Mouse (Mus musculus): ENCODE results near the gene Casq1. TPM values are rescaled to one million over a fixed set of nuclear protein-coding genes. Genes with fewer than 3 reads are reported as not detected.

Gene Casq1
- polyA plus RNA-seq, 1 experiment from 2014 or later = 5.0 TPM

GRCm38 (mm10) chr1:172220414-172220813, 746 bp upstream of the Casq1 start:
- H3K27me3 ChIP-seq (ENCODE audit: insufficient read depth, low read length) = no peaks in the 10 kb centered on the region
- DNase-seq = peak; percentile 92
- no peaks in the 10 kb centered on the region for H3K36me3 ChIP-seq (ENCODE audit: insufficient read depth)
- 0 out of 2 replicates have a peak overlapping the region, but pooled peaks have one; percentile 29 for H3K4me2 ChIP-seq
- TF ChIP-seq CTCF (IDR thresholded peaks at IDR 0.05; ENCODE audit: low read depth) = no peak
- H3K4me1 ChIP-seq (ENCODE audit: insufficient read depth) = peaks cover 29% of the 10 kb centered on the region
- ATAC-seq (ENCODE audit: insufficient read depth) = peak; percentile 57
- no peak overlapping the region for H3K4me3 ChIP-seq (ENCODE audit: low read depth, low read length)
- H3K9ac ChIP-seq = no peak overlapping the region
- WGBS = 29% methylated on average over 10 of the region's 10 CpGs
- H3K27ac ChIP-seq (ENCODE audit: low read depth) = peak overlapping the region; percentile 83
- no peaks in the 10 kb centered on the region for H3K9me3 ChIP-seq (ENCODE audit: low read depth, low read length)

GRCm38 (mm10) chr1:172218164-172218910, 1.3 kb downstream of the Casq1 start:
- no peak overlapping the region for H3K4me3 ChIP-seq (ENCODE audit: low read depth, low read length)
- H3K27me3 ChIP-seq (ENCODE audit: insufficient read depth, low read length) = no peaks in the 10 kb centered on the region
- 55% methylated on average over 15 of the region's 15 CpGs for WGBS

GRCm38 (mm10) chr1:172217148-172217547, 2.5 kb downstream of the Casq1 start:
- no peaks in the 10 kb centered on the region for H3K9me3 ChIP-seq (ENCODE audit: low read depth, low read length)
- DNase-seq (peak; percentile 95), ATAC-seq (ENCODE audit: insufficient read depth) (peak; percentile 59)
- H3K36me3 ChIP-seq (ENCODE audit: insufficient read depth) = no peaks in the 10 kb centered on the region
- H3K9ac ChIP-seq = peak overlapping the region; percentile 54
- peaks cover 28% of the 10 kb centered on the region for H3K4me1 ChIP-seq (ENCODE audit: insufficient read depth)
- no peaks in the 10 kb centered on the region for H3K27me3 ChIP-seq (ENCODE audit: insufficient read depth, low read length)
- whole genome bisulfite sequencing = 0% methylated on average over 5 of the region's 5 CpGs
- H3K27ac ChIP-seq (ENCODE audit: low read depth) = peak overlapping the region; percentile 89
- TF ChIP-seq CTCF (IDR thresholded peaks at IDR 0.05; ENCODE audit: low read depth) = peak; percentile 98
- peak overlapping the region; percentile 55 for H3K4me2 ChIP-seq
- peak overlapping the region; percentile 17; the same call in 1 of the 2 replicates for H3K4me3 ChIP-seq (ENCODE audit: low read depth, low read length)

More at GRCm38 (mm10) chr1:172218164-172218910, 1.3 kb downstream of the Casq1 start:
- peaks cover 29% of the 10 kb centered on the region for H3K4me1 ChIP-seq (ENCODE audit: insufficient read depth)
- DNase-seq (no peak), ATAC-seq (ENCODE audit: insufficient read depth) (no peak)
- no peak overlapping the region for H3K4me2 ChIP-seq
- H3K27ac ChIP-seq (ENCODE audit: low read depth) = no peak overlapping the region; the same call in 1 of the 2 replicates
- no peak for TF ChIP-seq CTCF (IDR thresholded peaks at IDR 0.05; ENCODE audit: low read depth)
- H3K9me3 ChIP-seq (ENCODE audit: low read depth, low read length) = no peaks in the 10 kb centered on the region
- H3K36me3 ChIP-seq (ENCODE audit: insufficient read depth) = no peaks in the 10 kb centered on the region
- H3K9ac ChIP-seq = no peak overlapping the region

- WGBS = 43% methylated on average over 3 of the region's 3 CpGs
- H3K9me3 ChIP-seq (ENCODE audit: low read depth, low read length) = no peaks in the 10 kb centered on the region
- DNase-seq (peak; percentile 64), ATAC-seq (ENCODE audit: insufficient read depth) (no peak)
- no peak overlapping the region for H3K4me2 ChIP-seq
- no peak for TF ChIP-seq CTCF (IDR thresholded peaks at IDR 0.05; ENCODE audit: low read depth)
- no peaks in the 10 kb centered on the region for H3K36me3 ChIP-seq (ENCODE audit: insufficient read depth)
- H3K9ac ChIP-seq = no peak overlapping the region
- no peak overlapping the region for H3K27ac ChIP-seq (ENCODE audit: low read depth)
- H3K27me3 ChIP-seq (ENCODE audit: insufficient read depth, low read length) = no peaks in the 10 kb centered on the region
- peaks cover 10% of the 10 kb centered on the region for H3K4me1 ChIP-seq (ENCODE audit: insufficient read depth)
- H3K4me3 ChIP-seq (ENCODE audit: low read depth, low read length) = no peak overlapping the region
Measured at GRCm38 (mm10) chr1:172214748-172215147, 4.9 kb downstream of the Casq1 start.

GRCm38 (mm10) chr1:172213771-172214170, 5.9 kb downstream of the Casq1 start:
- H3K9me3 ChIP-seq (ENCODE audit: low read depth, low read length) = no peaks in the 10 kb centered on the region
- no peak overlapping the region for H3K4me2 ChIP-seq
- 58% methylated on average over 4 of the region's 4 CpGs for WGBS
- no peaks in the 10 kb centered on the region for H3K36me3 ChIP-seq (ENCODE audit: insufficient read depth)
- no peak for TF ChIP-seq CTCF (IDR thresholded peaks at IDR 0.05; ENCODE audit: low read depth)
- ATAC-seq (ENCODE audit: insufficient read depth) = no peak
- no peak overlapping the region for H3K4me3 ChIP-seq (ENCODE audit: low read depth, low read length)
- no peak overlapping the region for H3K27ac ChIP-seq (ENCODE audit: low read depth)
- no peak overlapping the region for H3K9ac ChIP-seq
- H3K4me1 ChIP-seq (ENCODE audit: insufficient read depth) = peaks cover 5% of the 10 kb centered on the region
- DNase-seq = no peak
- no peaks in the 10 kb centered on the region for H3K27me3 ChIP-seq (ENCODE audit: insufficient read depth, low read length)

- 42% methylated on average over 5 of the region's 5 CpGs for WGBS
- Histone ChIP-seq H3K4me3 (ENCODE audit: low read depth, low read length) (no peak overlapping the region), H3K9me3 (ENCODE audit: low read depth, low read length) (no peaks in the 10 kb centered on the region), H3K4me1 (ENCODE audit: insufficient read depth) (peaks cover 5% of the 10 kb centered on the region), H3K27me3 (ENCODE audit: insufficient read depth, low read length) (no peaks in the 10 kb centered on the region), H3K27ac (ENCODE audit: low read depth) (no peak overlapping the region), H3K9ac (no peak overlapping the region; the same call in 1 of the 2 replicates), H3K36me3 (ENCODE audit: insufficient read depth) (no peaks in the 10 kb centered on the region), H3K4me2 (no peak overlapping the region)
- ATAC-seq (ENCODE audit: insufficient read depth) (no peak), DNase-seq (no peak)
- TF ChIP-seq CTCF (IDR thresholded peaks at IDR 0.05; ENCODE audit: low read depth) = no peak
Measured at GRCm38 (mm10) chr1:172212776-172213175, 6.9 kb downstream of the Casq1 start.

GRCm38 (mm10) chr1:172207111-172207584, 12.5 kb downstream of the Casq1 start:
- Histone ChIP-seq H3K9me3 (ENCODE audit: low read depth, low read length) (no peaks in the 10 kb centered on the region), H3K4me3 (ENCODE audit: low read depth, low read length) (peak overlapping the region; percentile 78), H3K9ac (peak overlapping the region; percentile 87), H3K27ac (ENCODE audit: low read depth) (peak overlapping the region; percentile 92), H3K36me3 (ENCODE audit: insufficient read depth) (peaks cover 4% of the 10 kb centered on the region; the same call in 1 of the 2 replicates), H3K27me3 (ENCODE audit: insufficient read depth, low read length) (no peaks in the 10 kb centered on the region), H3K4me1 (ENCODE audit: insufficient read depth) (peaks cover 44% of the 10 kb centered on the region), H3K4me2 (peak overlapping the region; percentile 63)
- no peak for TF ChIP-seq CTCF (IDR thresholded peaks at IDR 0.05; ENCODE audit: low read depth)
- ATAC-seq (ENCODE audit: insufficient read depth) (peak; percentile 9; the same call in 1 of the 2 replicates), DNase-seq (peak; percentile 71)
- WGBS = 10% methylated on average over 7 of the region's 7 CpGs
